Mouse (Mus musculus): ENCODE data around the gene Zfp146.
"Not testable (repeated sequence)": the region's sequence is repeated elsewhere in the genome, so short reads cannot be mapped to it uniquely, and the experiment has no call there.

Gene Zfp146

GRCm38 (mm10) chr7:30192088-30192487, 22.5 kb upstream of the Zfp146 start:
- DNase-seq (ENCODE audit: low spot score in 2 of 2), result no peak

- DNase-seq (ENCODE audit: low spot score in 2 of 2), result no peak
These were observed 19.6 kb upstream of the Zfp146 start for GRCm38 (mm10) chr7:30189116-30189491.

- DNase-seq (ENCODE audit: low spot score in 2 of 2), result no peak
These were observed 19.0 kb upstream of the Zfp146 start for GRCm38 (mm10) chr7:30188344-30189115.

- no peak for DNase-seq (ENCODE audit: low spot score in 2 of 2)
These were observed 15.2 kb upstream of the Zfp146 start for GRCm38 (mm10) chr7:30184641-30185348.

GRCm38 (mm10) chr7:30183879-30184289, 14.3 kb upstream of the Zfp146 start, which contains the start of gene Cox7a1:
Cox7a1 (plus strand) TSS chr7:30184144.
- DNase-seq (ENCODE audit: low spot score in 2 of 2), result peak; percentile 96 to 97

GRCm38 (mm10) chr7:30183189-30183588, 13.6 kb upstream of the Zfp146 start:
- DNase-seq (ENCODE audit: low spot score in 2 of 2), result not testable (repeated sequence)

- not testable (repeated sequence) for DNase-seq (ENCODE audit: low spot score in 2 of 2)
These were observed 12.4 kb upstream of the Zfp146 start for GRCm38 (mm10) chr7:30181929-30182328.

- peak; percentile 58 to 75 for DNase-seq (ENCODE audit: low spot score in 2 of 2)
These were observed 11.8 kb upstream of the Zfp146 start for GRCm38 (mm10) chr7:30181308-30181707.

- no peak for DNase-seq (ENCODE audit: low spot score in 2 of 2)
These were observed 8.7 kb upstream of the Zfp146 start for GRCm38 (mm10) chr7:30178256-30178655.

- no peak for DNase-seq (ENCODE audit: low spot score in 2 of 2)
These were observed 6.9 kb upstream of the Zfp146 start for GRCm38 (mm10) chr7:30176474-30176873.

GRCm38 (mm10) chr7:30170283-30170951, 867 bp upstream of the Zfp146 start:
- DNase-seq (ENCODE audit: low spot score in 2 of 2), result no peak

- no peak for DNase-seq (ENCODE audit: low spot score in 2 of 2)
These were observed 502 bp downstream of the Zfp146 start for GRCm38 (mm10) chr7:30168914-30169582.

GRCm38 (mm10) chr7:30164745-30165144, 4.8 kb downstream of the Zfp146 start:
- DNase-seq (ENCODE audit: low spot score in 2 of 2), result no peak

- DNase-seq (ENCODE audit: low spot score in 2 of 2), result no peak
These were observed 6.4 kb downstream of the Zfp146 start for GRCm38 (mm10) chr7:30163113-30163512.

GRCm38 (mm10) chr7:30155507-30155906, 14.0 kb downstream of the Zfp146 start:
- DNase-seq (ENCODE audit: low spot score in 2 of 2), result no peak

- DNase-seq (ENCODE audit: low spot score in 2 of 2), result no peak
These were observed 15.5 kb downstream of the Zfp146 start for GRCm38 (mm10) chr7:30154040-30154439.

- DNase-seq (ENCODE audit: low spot score in 2 of 2), result no peak
These were observed 22.5 kb downstream of the Zfp146 start for GRCm38 (mm10) chr7:30147011-30147410.

- DNase-seq (ENCODE audit: low spot score in 2 of 2), result peak; percentile 22 to 24
These were observed 25.9 kb downstream of the Zfp146 start for GRCm38 (mm10) chr7:30143555-30144209.

- no peak for DNase-seq (ENCODE audit: low spot score in 2 of 2)
These were observed 26.4 kb downstream of the Zfp146 start for GRCm38 (mm10) chr7:30143170-30143554.

- no peak for DNase-seq (ENCODE audit: low spot score in 2 of 2)
These were observed 32.7 kb downstream of the Zfp146 start for GRCm38 (mm10) chr7:30136826-30137225.

GRCm38 (mm10) chr7:30132396-30132795, 37.2 kb downstream of the Zfp146 start:
- no peak for DNase-seq (ENCODE audit: low spot score in 2 of 2)
